Mouse (Mus musculus) megakaryocyte, adult 5-6 weeks (primary cell): ENCODE results near the gene Skint2. TPM values are rescaled to one million over a fixed set of nuclear protein-coding genes. Genes with fewer than 3 reads are reported as not detected.

Experiments
- ATAC-seq: 2 replicates; pipeline ENCODE4 v1.8.0; 2016; ENCODE audit warnings: mild to moderate bottlenecking, inconsistent platforms; ENCODE audit not compliant: poor library complexity, severe bottlenecking
- total RNA-seq, 2 experiments: library from RNA; stranded (forward) in 1 of 2; stranded (reverse) in 1 of 2; fragments of 153-499, 151-499 nt in 1 of 2; fragments of 221-1000, 200-1000 nt in 1 of 2; gene quantifications; 2 replicates each; pipeline versions ENCODE4 v1.2.3 to v1.2.4; 2015 to 2017

Gene Skint2
- total RNA-seq (2015) (not detected in 2 replicates), total RNA-seq (2017) (not detected in 2 replicates)

- ATAC-seq = no peak
Measured at GRCm38 (mm10) chr4:112556894-112557293, at the start of gene Skint2. Gene Skint2 (plus strand): TSS chr4:112557194.

Other genes starting within 250 kb of the Skint2 start
- gene Skint9, start 123.2 kb upstream of the Skint2 start, total RNA-seq (2015) = not detected in 2 replicates
- gene Skint9, start 123.2 kb upstream of the Skint2 start, total RNA-seq (2017) = not detected in 2 replicates
- gene Skint10, start 217.7 kb downstream of the Skint2 start, total RNA-seq (2015) = not detected in 2 replicates
- gene Skint10, start 217.7 kb downstream of the Skint2 start, total RNA-seq (2017) = not detected in 2 replicates